Mouse (Mus musculus) spleen, adult 2 months (tissue): ENCODE data around the gene Hist1h2bg. TPM values are rescaled to one million over a fixed set of nuclear protein-coding genes. Genes with fewer than 3 reads are reported as not detected.
A peak's percentile ranks its signal among the peaks of the same experiment; 100 is the strongest.
"Not testable (repeated sequence)": the region's sequence is repeated elsewhere in the genome, so short reads cannot be mapped to it uniquely, and the experiment has no call there.

ENCODE experiments used
- DNase-seq, 2 experiments: peaks; one replicate each; pipeline versions ENCODE4 v3.0.0 to v3.0.0-alpha.2; 2012 to 2021; ENCODE audit warnings: low spot score in 2 of 2, low read depth in 1 of 2
- H3K27ac ChIP-seq: fragments of 200-500 bp; 2 replicates; pipeline ENCODE4 v1.5.1; 2012; ENCODE audit warnings: low read length, inconsistent platforms; ENCODE audit not compliant: insufficient read depth
- H3K27me3 ChIP-seq: fragments of 200-500 bp; 2 replicates; pipeline ENCODE4 v1.6.1; 2012; ENCODE audit warnings: mild to moderate bottlenecking, moderate library complexity, low read length, inconsistent platforms; ENCODE audit not compliant: control insufficient read depth, insufficient read depth
- H3K36me3 ChIP-seq: fragments of 200-500 bp; 2 replicates; pipeline ENCODE4 v1.6.1; 2012; ENCODE audit warnings: mild to moderate bottlenecking, low read length, inconsistent platforms; ENCODE audit not compliant: control insufficient read depth, insufficient read depth
- H3K4me1 ChIP-seq: fragments of 200-500 bp; 2 replicates; pipeline ENCODE4 v1.6.1; 2011; ENCODE audit warnings: inconsistent platforms; ENCODE audit not compliant: control insufficient read depth, insufficient read depth, insufficient read length
- H3K4me3 ChIP-seq: fragments of 200-500 bp; 2 replicates; pipeline ENCODE4 v1.5.1; 2011; ENCODE audit warnings: mild to moderate bottlenecking, inconsistent platforms; ENCODE audit not compliant: insufficient read depth, insufficient read length; ENCODE audit errors: extremely low read depth
- CTCF ChIP-seq: fragments of 200-500 bp; IDR thresholded peaks from 2 replicates; pipeline ENCODE4 v1.5.1; 2011; ENCODE audit warnings: mild to moderate bottlenecking, inconsistent platforms; ENCODE audit not compliant: insufficient read depth, insufficient read length, insufficient replicate concordance; ENCODE audit errors: extremely low read depth
- POLR2A ChIP-seq: fragments of 200-500 bp; IDR thresholded peaks from 2 replicates; pipeline ENCODE4 v1.6.1; 2011; ENCODE audit warnings: low read depth, low read length, inconsistent platforms
- WGBS: fragments of 180-500 bp; shearing (Covaris S2); methylation state at CpG from one replicate; pipeline ENCODE4 v1.1.7; 2018; 5-methylcytosine and 5-hydroxymethylcytosine counted together
- polyA plus RNA-seq: library from polyadenylated mRNA; depleted of rRNA; stranded (reverse); fragments of >200 nt; gene quantifications from 2 replicates; pipeline ENCODE4 v1.2.3, GENCODE M21; 2012

The Hist1h2bg gene
- polyA plus RNA-seq, 1 experiment: 57.5 TPM

DNA sequence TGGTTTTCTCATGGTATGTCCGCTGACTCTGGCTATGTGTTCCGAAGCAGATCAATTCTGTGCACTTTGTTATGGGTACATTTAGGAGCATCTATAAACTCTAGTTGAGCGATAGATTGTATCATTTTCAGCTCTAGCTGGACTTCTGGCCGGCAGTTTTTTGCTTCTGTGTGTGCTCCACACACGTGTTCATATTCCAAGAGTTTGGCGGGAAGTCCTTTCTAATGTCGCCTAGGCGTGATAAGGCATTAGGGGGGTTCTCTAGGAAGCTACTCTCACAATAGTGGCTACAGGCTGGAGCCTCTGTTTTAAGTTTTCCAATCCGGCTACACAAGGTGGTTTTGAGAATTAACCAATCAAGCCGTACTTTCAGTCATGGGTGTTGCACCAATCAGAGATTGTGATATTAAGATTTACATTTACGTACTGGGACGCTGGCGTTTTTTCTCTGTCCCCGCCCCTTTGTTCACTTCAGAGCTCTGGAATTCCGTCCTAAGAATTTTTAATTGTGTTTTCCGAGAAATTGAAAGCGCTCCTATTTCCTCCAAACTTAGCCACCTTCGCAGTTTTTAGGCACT is 15.3 kb upstream of the Hist1h2bg start:
- no peaks in the 10 kb centered on the region for H3K27me3 ChIP-seq
- under 1% methylated on average over 18 of the region's 18 CpGs for whole genome bisulfite sequencing
- DNase-seq: peak; percentile 51 to 79
- no peaks in the 10 kb centered on the region for H3K36me3 ChIP-seq
- no peaks in the 10 kb centered on the region; the same call in none of the 2 replicates for H3K4me1 ChIP-seq
- TF ChIP-seq POLR2A (peak; percentile 50), CTCF (no peak)
- peak overlapping the region; percentile 62 for H3K4me3 ChIP-seq
- peak overlapping the region; percentile 95 for H3K27ac ChIP-seq

DNA sequence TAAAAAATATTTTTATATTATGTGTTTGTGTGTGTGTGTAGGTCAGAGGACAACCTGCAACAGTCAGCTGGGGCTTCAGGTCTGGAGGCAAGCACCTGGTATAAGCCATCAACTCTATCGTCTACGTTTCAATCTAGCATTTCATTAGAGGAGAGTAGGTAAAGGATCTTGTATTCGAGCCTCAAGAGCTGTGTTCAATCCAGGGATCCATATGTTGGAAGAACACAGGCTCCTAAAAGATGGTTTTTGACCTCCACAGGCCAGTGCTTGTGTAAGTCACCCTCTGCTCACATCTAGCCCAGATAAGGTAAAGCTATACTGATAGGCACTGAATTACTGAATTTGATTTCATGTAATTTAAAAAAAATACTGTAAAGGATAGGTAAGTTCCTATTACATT is 14.3 kb upstream of the Hist1h2bg start:
- H3K27me3 ChIP-seq: no peaks in the 10 kb centered on the region
- H3K27ac ChIP-seq: no peak overlapping the region
- H3K36me3 ChIP-seq: no peaks in the 10 kb centered on the region
- DNase-seq: no peak
- no peak overlapping the region for H3K4me3 ChIP-seq
- H3K4me1 ChIP-seq: no peaks in the 10 kb centered on the region; the same call in none of the 2 replicates
- TF ChIP-seq CTCF (no peak), POLR2A (no peak)
- WGBS: 76% methylated on average over 3 of the region's 3 CpGs

DNA sequence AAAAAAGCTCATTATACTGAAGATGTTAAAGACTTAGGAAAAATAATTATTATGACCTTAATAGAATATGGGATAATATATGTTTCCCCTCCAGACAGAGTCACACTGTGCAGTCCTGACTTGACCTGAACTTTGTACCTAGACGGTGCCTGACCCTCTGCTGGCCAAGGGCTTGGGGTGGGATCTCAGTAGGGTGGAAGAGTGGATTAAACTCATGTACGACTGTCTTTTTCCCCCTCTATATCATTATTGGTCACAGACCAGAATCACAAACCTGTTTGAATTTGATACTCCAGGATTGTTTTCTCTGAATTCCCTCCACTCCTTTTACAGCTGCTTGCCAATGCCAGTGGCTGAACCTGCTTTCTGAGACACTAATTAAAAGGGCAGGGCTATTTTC is 10.5 kb upstream of the Hist1h2bg start:
- not testable (repeated sequence) for H3K27me3 ChIP-seq, H3K27ac ChIP-seq, DNase-seq, H3K4me1 ChIP-seq, H3K36me3 ChIP-seq, H3K4me3 ChIP-seq
- 49% methylated on average over 2 of the region's 2 CpGs for WGBS

DNA sequence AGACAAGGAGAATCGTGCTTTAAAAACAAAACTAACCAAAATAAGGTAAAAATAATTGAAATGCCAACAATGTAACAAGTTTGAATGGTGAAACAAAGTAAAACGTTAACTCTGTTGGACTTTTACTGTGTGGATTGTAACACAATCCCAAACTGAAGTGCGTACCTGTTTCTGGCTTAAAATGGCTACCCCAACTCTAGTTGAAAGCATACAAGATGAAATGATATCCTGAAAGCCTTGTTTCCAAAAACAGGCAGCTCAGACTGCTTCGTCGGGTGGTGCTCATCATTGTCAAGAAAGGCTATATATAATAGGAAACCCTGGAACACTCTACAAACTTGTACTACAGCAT is 9.7 kb upstream of the Hist1h2bg start:
- H3K36me3 ChIP-seq, DNase-seq, H3K4me1 ChIP-seq, H3K27me3 ChIP-seq: not testable (repeated sequence)
- peak overlapping the region; percentile 88; the same call in 1 of the 2 replicates for H3K27ac ChIP-seq
- 0% methylated on average over 2 of the region's 5 CpGs for WGBS
- H3K4me3 ChIP-seq: peak overlapping the region; percentile 54

DNA sequence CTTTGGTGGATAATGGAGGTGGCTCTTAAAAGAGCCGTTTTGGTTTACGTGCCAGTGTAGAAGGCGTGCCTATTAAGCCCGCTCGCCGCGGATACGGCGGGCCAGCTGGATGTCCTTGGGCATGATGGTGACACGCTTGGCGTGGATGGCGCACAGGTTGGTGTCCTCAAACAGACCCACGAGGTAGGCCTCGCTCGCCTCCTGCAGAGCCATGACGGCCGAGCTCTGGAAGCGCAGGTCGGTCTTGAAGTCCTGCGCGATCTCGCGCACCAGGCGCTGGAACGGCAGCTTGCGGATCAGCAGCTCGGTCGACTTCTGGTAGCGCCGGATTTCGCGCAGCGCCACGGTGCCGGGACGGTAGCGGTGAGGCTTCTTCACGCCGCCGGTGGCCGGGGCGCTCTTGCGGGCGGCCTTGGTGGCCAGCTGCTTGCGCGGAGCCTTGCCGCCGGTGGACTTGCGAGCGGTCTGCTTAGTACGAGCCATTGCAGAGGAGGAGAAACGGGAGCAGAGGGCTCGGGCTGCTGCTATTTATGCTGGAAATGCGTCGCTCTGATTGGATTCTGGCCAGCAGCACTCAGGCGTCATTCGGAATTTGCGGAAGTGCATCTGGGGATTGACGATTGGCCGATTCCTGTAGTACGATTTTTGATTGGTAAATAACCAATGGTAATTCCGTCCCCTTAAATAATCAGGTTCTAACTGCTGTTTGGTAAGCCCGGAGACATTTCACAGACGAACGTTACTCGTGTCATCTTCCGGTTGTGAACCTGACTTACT is 9.1 kb upstream of the Hist1h2bg start, which contains the start of gene Hist1h3e:
Gene Hist1h3e, minus strand, starts transcription at position 487 of the 777 bp plus-strand sequence.
- peak; percentile 89 to 98 for DNase-seq
- Histone ChIP-seq H3K27ac (peak within 1 kb of the TSS; percentile 88), H3K4me3 (peak within 1 kb of the TSS; percentile 54)
- WGBS: under 1% methylated on average over 47 of the region's 67 CpGs
- not testable (repeated sequence) for H3K27me3 ChIP-seq, H3K36me3 ChIP-seq, H3K4me1 ChIP-seq
- peak; percentile 94 for TF ChIP-seq POLR2A

DNA sequence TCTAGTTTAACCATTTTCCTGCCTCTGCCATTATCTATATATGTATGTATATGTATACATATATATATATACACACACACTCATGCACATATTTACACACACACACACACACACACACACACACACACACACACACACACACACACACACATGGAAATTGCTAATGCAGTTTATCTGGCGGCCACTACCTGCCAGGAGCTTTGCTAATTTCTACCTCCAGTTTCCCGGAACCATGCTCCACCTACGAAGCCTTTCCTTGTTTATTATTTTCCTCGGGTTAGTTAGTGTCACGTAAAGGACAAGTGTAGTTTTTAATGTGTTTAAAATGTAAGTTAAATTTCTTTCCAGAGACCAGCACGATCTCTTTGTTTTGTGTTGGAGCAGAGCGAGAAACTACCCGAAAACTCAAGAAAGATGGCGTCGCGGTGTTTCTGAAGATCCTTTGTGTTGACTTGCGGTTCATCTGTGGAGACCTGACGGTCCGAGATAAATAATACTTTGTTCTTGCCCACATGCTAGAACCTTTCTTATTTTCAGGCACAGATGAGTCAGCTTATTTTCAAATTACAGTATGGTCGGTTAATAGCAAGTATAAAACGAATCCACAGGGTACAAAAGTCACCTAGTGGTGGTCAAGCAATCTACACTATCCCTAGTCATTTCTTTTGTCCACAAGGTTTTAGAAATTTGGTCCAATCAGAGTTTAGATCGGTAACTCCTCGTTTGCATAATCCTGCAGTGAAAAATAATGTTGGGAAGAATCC is 8.3 kb upstream of the Hist1h2bg start:
- peak overlapping the region; percentile 86 for H3K27ac ChIP-seq
- no peaks in the 10 kb centered on the region for H3K36me3 ChIP-seq
- no peak for TF ChIP-seq POLR2A
- no peak for TF ChIP-seq CTCF
- WGBS: 5% methylated on average over 18 of the region's 18 CpGs
- H3K27me3 ChIP-seq: no peaks in the 10 kb centered on the region
- peak overlapping the region; percentile 51 for H3K4me3 ChIP-seq
- no peak for DNase-seq
- no peaks in the 10 kb centered on the region for H3K4me1 ChIP-seq

DNA sequence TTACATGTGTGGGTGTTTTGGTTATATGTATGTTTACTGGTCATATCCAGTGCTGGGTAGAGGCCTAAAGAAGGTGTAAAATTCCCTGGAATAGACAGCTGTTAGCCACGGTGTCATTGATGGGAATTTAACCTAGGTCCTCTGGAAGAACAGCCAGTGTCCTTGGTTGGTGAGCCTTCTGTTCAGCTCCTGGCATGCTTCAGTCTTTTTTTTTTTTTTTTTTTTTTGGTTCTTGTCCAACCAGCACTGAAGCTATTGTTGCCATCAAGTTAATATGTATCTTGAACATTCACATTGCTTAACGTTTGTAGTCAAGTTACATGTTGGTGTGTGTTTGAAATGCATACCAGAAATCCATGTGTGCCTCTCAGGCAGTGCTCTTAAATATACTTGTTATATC is 6.7 kb upstream of the Hist1h2bg start:
- Histone ChIP-seq H3K27me3 (no peaks in the 10 kb centered on the region), H3K27ac (no peak overlapping the region), H3K4me1 (no peaks in the 10 kb centered on the region), H3K36me3 (no peaks in the 10 kb centered on the region), H3K4me3 (no peak overlapping the region)
- WGBS: 89% methylated on average over 2 of the region's 2 CpGs
- TF ChIP-seq POLR2A (no peak), CTCF (no peak)
- DNase-seq: no peak

DNA sequence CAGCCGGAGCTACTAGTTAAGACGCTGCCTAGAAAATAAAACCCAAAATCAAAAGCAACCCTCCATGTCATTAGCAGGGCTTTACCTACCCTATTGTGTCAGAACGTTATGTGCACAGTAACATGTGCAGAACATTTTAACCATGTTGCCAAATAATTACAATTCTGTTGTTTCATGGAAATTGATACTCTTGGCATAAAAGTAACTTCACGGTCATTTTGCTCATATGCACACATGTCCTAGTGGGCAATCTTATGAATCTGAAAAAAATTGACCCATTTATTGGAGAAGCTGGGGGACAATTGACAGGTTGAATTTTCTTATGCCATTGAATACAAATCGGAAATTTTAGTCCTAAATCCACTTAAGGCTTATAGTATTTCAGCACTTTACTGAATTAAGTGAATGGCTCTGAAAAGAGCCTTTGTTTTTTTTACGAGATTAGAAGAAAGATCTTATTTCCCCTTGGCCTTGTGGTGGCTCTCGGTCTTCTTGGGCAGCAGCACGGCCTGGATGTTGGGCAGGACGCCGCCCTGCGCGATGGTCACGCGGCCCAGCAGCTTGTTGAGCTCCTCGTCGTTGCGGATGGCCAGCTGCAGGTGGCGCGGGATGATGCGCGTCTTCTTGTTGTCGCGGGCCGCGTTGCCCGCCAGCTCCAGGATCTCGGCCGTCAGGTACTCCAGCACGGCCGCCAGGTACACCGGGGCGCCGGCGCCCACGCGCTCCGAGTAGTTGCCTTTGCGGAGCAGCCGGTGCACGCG is 755 bp upstream of the Hist1h2bg start:
- H3K27ac ChIP-seq: peak overlapping the region; percentile 99
- DNase-seq, H3K27me3 ChIP-seq, H3K4me1 ChIP-seq, H3K36me3 ChIP-seq: not testable (repeated sequence)
- H3K4me3 ChIP-seq: peak overlapping the region; percentile 61
- WGBS: 3% methylated on average over 29 of the region's 41 CpGs

DNA sequence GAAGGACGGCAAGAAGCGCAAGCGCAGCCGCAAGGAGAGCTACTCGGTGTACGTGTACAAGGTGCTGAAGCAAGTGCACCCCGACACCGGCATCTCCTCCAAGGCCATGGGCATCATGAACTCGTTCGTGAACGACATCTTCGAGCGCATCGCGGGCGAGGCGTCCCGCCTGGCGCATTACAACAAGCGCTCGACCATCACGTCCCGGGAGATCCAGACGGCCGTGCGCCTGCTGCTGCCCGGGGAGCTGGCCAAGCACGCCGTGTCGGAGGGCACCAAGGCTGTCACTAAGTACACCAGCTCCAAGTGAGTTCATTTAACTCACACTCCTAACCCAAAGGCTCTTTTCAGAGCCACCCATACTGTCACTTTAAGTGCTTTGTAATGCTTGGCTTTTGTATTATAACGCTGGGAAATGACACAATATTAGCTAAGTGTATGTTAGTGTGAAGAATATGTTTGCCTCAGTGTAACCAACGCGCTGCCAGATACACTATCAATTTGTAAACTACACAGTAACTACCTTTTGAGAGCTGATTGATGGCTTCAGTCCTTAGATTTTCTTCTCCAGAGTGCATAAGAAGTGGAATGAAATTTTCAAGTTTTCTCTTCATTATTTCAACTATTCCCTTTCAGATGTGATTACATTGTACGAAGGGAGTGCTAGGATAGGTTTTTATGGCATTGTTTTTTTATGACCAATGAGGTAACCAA is 465 bp downstream of the Hist1h2bg start:
- not testable (repeated sequence) for H3K4me1 ChIP-seq, H3K36me3 ChIP-seq, DNase-seq, H3K27me3 ChIP-seq
- under 1% methylated on average over 17 of the region's 34 CpGs for WGBS
- Histone ChIP-seq H3K27ac (peak overlapping the region; percentile 92), H3K4me3 (peak overlapping the region; percentile 54)
